Mouse (Mus musculus): ENCODE measurements around the gene Rps6kb2. TPM values are rescaled to one million over a fixed set of nuclear protein-coding genes. Genes with fewer than 3 reads are reported as not detected.
A peak's percentile ranks its signal among the peaks of the same experiment; 100 is the strongest.

Gene Rps6kb2
- polyA plus RNA-seq, 1 experiment from 2014 or later: 42.4 TPM

- no peak overlapping the region for H3K27ac ChIP-seq
- peaks cover 4% of the 10 kb centered on the region; the same call in 1 of the 2 replicates for H3K4me1 ChIP-seq (replicated peaks; ENCODE audit: insufficient read depth, low read length)
- no peak for ATAC-seq (replicated peaks; ENCODE audit: low FRiP score, low read depth)
- no peak for TF ChIP-seq CTCF (IDR thresholded peaks at IDR 0.05; ENCODE audit: low read depth)
- 36% methylated on average over 4 of the region's 4 CpGs for WGBS
- peak overlapping the region; percentile 92 for H3K4me2 ChIP-seq (ENCODE audit: low read length)
- no peaks in the 10 kb centered on the region for H3K27me3 ChIP-seq (ENCODE audit: insufficient read depth, low read length)
- no peak overlapping the region for H3K9ac ChIP-seq (ENCODE audit: low read depth, low read length)
- H3K4me3 ChIP-seq (replicated peaks; ENCODE audit: low read depth, low read length): peak overlapping the region; percentile 73
- no peak for DNase-seq (ENCODE audit: low spot score)
- H3K9me3 ChIP-seq (replicated peaks; ENCODE audit: low read length): no peaks in the 10 kb centered on the region
- H3K36me3 ChIP-seq (ENCODE audit: insufficient read depth, low read length): peaks cover 29% of the 10 kb centered on the region
Observed at GRCm38 (mm10) chr19:4163543-4163887, 361 bp upstream of the Rps6kb2 start.

- Histone ChIP-seq H3K4me2 (ENCODE audit: low read length) (no peak overlapping the region), H3K4me1 (replicated peaks; ENCODE audit: insufficient read depth, low read length) (peaks cover 4% of the 10 kb centered on the region; the same call in 1 of the 2 replicates), H3K36me3 (ENCODE audit: insufficient read depth, low read length) (peaks cover 43% of the 10 kb centered on the region), H3K9me3 (replicated peaks; ENCODE audit: low read length) (no peaks in the 10 kb centered on the region), H3K9ac (ENCODE audit: low read depth, low read length) (no peak overlapping the region), H3K27ac (no peak overlapping the region), H3K4me3 (replicated peaks; ENCODE audit: low read depth, low read length) (no peak overlapping the region), H3K27me3 (ENCODE audit: insufficient read depth, low read length) (no peaks in the 10 kb centered on the region)
- ATAC-seq (replicated peaks; ENCODE audit: low FRiP score, low read depth): no peak
- WGBS: 94% methylated on average over 8 of the region's 8 CpGs
- DNase-seq (ENCODE audit: low spot score): no peak
- TF ChIP-seq CTCF (IDR thresholded peaks at IDR 0.05; ENCODE audit: low read depth): no peak
Observed at GRCm38 (mm10) chr19:4159049-4159448, 4.1 kb downstream of the Rps6kb2 start.

DNA sequence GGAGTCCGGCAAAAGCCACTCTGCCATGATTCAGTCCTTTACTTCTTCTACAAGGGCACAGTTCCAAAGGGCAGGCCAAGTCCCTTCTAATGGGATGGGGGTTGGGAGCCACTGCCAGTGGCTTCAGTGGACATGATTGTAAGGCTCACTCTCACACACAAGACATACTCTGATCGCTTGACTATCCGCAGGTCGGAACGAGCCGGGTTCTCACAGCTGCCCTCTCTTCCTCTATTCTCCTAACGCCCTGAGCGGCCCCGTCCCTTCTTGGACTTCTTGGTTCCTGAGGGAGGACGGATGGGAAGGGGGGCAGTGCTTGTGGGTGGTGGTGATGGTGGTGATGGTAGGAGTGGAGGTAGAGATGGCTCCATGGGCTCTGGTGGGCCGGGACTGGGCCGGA, 6.4 kb downstream of the Rps6kb2 start:
- no peak overlapping the region for H3K9ac ChIP-seq (ENCODE audit: low read depth, low read length)
- no peaks in the 10 kb centered on the region for H3K4me1 ChIP-seq (replicated peaks; ENCODE audit: insufficient read depth, low read length)
- H3K27me3 ChIP-seq (ENCODE audit: insufficient read depth, low read length): no peaks in the 10 kb centered on the region
- no peak overlapping the region for H3K4me2 ChIP-seq (ENCODE audit: low read length)
- ATAC-seq (replicated peaks; ENCODE audit: low FRiP score, low read depth) (no peak), DNase-seq (ENCODE audit: low spot score) (no peak)
- no peak for TF ChIP-seq CTCF (IDR thresholded peaks at IDR 0.05; ENCODE audit: low read depth)
- H3K9me3 ChIP-seq (replicated peaks; ENCODE audit: low read length): no peaks in the 10 kb centered on the region
- H3K4me3 ChIP-seq (replicated peaks; ENCODE audit: low read depth, low read length): no peak overlapping the region
- 88% methylated on average over 12 of the region's 12 CpGs for WGBS
- no peak overlapping the region for H3K27ac ChIP-seq
- peaks cover 52% of the 10 kb centered on the region for H3K36me3 ChIP-seq (ENCODE audit: insufficient read depth, low read length)

DNA sequence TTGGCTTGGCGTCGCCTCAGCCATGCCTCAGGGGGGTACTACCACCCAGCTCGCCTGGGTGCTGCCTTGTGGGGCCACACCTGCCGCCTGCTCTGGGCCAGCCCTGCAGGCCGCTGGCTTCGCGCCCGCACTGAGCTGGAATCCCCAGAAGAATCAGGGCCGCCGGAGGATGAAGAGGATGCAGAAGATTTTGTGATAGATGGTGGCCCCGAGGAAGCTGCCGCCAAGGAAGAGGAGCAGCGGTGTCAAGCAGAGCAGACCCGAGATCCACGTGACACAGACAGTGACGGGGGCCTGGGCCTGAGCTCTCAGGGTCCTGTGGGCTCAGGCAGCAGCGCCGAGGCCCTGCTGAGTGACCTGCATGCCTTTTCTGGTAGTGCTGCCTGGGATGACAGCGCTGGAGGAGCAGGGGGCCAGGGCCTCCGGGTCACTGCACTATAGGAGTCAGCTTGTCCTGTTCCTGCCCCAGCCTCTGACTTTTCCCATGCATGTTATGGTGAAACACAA, 7.0 kb downstream of the Rps6kb2 start:
- no peak overlapping the region for H3K4me2 ChIP-seq (ENCODE audit: low read length)
- H3K9ac ChIP-seq (ENCODE audit: low read depth, low read length): 0 out of 2 replicates have a peak overlapping the region, but pooled peaks have one; percentile 13
- H3K4me1 ChIP-seq (replicated peaks; ENCODE audit: insufficient read depth, low read length): no peaks in the 10 kb centered on the region
- H3K27ac ChIP-seq: 0 out of 2 replicates have a peak overlapping the region, but pooled peaks have one; percentile 25
- peaks cover 49% of the 10 kb centered on the region for H3K36me3 ChIP-seq (ENCODE audit: insufficient read depth, low read length)
- no peaks in the 10 kb centered on the region for H3K9me3 ChIP-seq (replicated peaks; ENCODE audit: low read length)
- DNase-seq (ENCODE audit: low spot score): no peak
- no peak for TF ChIP-seq CTCF (IDR thresholded peaks at IDR 0.05; ENCODE audit: low read depth)
- H3K4me3 ChIP-seq (replicated peaks; ENCODE audit: low read depth, low read length): no peak overlapping the region
- no peak; the same call in 1 of the 2 replicates for ATAC-seq (replicated peaks; ENCODE audit: low FRiP score, low read depth)
- H3K27me3 ChIP-seq (ENCODE audit: insufficient read depth, low read length): no peaks in the 10 kb centered on the region
- WGBS: 57% methylated on average over 20 of the region's 20 CpGs

GRCm38 (mm10) chr19:4155223-4156072, 7.7 kb downstream of the Rps6kb2 start:
- H3K4me3 ChIP-seq (replicated peaks; ENCODE audit: low read depth, low read length): no peak overlapping the region
- H3K4me2 ChIP-seq (ENCODE audit: low read length): no peak overlapping the region
- ATAC-seq (replicated peaks; ENCODE audit: low FRiP score, low read depth) (peak; percentile 12; the same call in 1 of the 2 replicates), DNase-seq (ENCODE audit: low spot score) (peak; percentile 71)
- 0 out of 2 replicates have a peak overlapping the region, but pooled peaks have one; percentile 25 for H3K27ac ChIP-seq
- no peaks in the 10 kb centered on the region for H3K27me3 ChIP-seq (ENCODE audit: insufficient read depth, low read length)
- no peak for TF ChIP-seq CTCF (IDR thresholded peaks at IDR 0.05; ENCODE audit: low read depth)
- 52% methylated on average over 6 of the region's 6 CpGs for WGBS
- no peaks in the 10 kb centered on the region for H3K4me1 ChIP-seq (replicated peaks; ENCODE audit: insufficient read depth, low read length)
- H3K36me3 ChIP-seq (ENCODE audit: insufficient read depth, low read length): peaks cover 49% of the 10 kb centered on the region
- H3K9ac ChIP-seq (ENCODE audit: low read depth, low read length): no peak overlapping the region
- no peaks in the 10 kb centered on the region for H3K9me3 ChIP-seq (replicated peaks; ENCODE audit: low read length)

DNA sequence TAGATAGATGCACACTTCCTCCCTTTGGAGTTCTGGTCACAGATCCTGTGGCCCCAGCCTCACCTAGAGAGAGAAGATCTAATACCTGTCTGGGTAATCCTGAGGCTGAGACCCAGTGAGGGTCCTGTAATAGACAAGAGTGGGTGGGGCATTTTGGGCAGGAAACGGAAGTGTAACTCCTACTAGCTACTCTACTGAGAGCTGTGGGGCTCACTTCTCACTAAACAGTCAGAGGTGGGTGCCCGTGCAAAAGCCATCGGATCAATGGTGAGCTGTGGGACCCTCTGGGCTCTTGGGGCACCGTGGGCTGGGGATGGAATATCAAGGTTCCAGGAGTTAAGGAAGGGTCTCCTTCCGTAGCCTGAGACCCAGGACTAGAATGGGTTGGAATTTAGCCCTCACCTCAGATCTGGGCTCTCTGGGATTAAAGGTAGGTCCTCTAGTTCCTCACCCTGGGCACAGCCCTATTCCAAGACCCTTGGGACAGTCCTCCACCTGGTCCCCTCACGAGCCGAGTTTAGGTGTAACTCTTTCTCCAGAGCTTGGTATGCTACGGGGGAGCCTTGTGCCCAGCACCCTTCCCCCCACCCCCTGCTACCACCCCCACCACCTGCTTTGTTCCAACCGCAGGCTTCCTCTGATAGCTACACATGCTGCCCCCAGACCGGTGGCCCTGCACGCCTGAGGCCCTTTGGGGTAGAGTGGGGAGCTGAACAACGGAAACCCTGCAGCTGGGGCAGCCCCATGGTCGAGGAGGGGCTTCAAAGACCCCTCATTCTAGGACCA, 8.5 kb downstream of the Rps6kb2 start:
- 0 out of 2 replicates have a peak overlapping the region, but pooled peaks have one; percentile 5 for H3K9ac ChIP-seq (ENCODE audit: low read depth, low read length)
- 76% methylated on average over 13 of the region's 13 CpGs for WGBS
- no peaks in the 10 kb centered on the region for H3K9me3 ChIP-seq (replicated peaks; ENCODE audit: low read length)
- H3K36me3 ChIP-seq (ENCODE audit: insufficient read depth, low read length): peaks cover 45% of the 10 kb centered on the region
- H3K27me3 ChIP-seq (ENCODE audit: insufficient read depth, low read length): no peaks in the 10 kb centered on the region
- no peak overlapping the region for H3K27ac ChIP-seq
- TF ChIP-seq CTCF (IDR thresholded peaks at IDR 0.05; ENCODE audit: low read depth): no peak
- no peaks in the 10 kb centered on the region; the same call in 1 of the 2 replicates for H3K4me1 ChIP-seq (replicated peaks; ENCODE audit: insufficient read depth, low read length)
- no peak overlapping the region for H3K4me2 ChIP-seq (ENCODE audit: low read length)
- DNase-seq (ENCODE audit: low spot score) (no peak), ATAC-seq (replicated peaks; ENCODE audit: low FRiP score, low read depth) (no peak)
- H3K4me3 ChIP-seq (replicated peaks; ENCODE audit: low read depth, low read length): no peak overlapping the region

Measured in kidney, postnatal 0 days (tissue).